Mouse (Mus musculus) layer of hippocampus, adult 8-10 months (tissue): ENCODE data around the gene Mbtd1. TPM values are rescaled to one million over a fixed set of nuclear protein-coding genes. Genes with fewer than 3 reads are reported as not detected.
"Not testable (repeated sequence)": the region's sequence is repeated elsewhere in the genome, so short reads cannot be mapped to it uniquely, and the experiment has no call there.

ENCODE experiments used
- DNase-seq, 2 experiments: peaks; one replicate each; pipeline ENCODE4 v3.0.0; 2022; ENCODE audit warnings: low spot score in 2 of 2
- total RNA-seq, 4 experiments: library from RNA; stranded (reverse); gene quantifications; 2 replicates each; pipeline ENCODE4 v1.2.4; 2022

Mbtd1 gene
- total RNA-seq, result 10 to 100 TPM; 28.4 to 40.9 (median 33.5) TPM

DNA sequence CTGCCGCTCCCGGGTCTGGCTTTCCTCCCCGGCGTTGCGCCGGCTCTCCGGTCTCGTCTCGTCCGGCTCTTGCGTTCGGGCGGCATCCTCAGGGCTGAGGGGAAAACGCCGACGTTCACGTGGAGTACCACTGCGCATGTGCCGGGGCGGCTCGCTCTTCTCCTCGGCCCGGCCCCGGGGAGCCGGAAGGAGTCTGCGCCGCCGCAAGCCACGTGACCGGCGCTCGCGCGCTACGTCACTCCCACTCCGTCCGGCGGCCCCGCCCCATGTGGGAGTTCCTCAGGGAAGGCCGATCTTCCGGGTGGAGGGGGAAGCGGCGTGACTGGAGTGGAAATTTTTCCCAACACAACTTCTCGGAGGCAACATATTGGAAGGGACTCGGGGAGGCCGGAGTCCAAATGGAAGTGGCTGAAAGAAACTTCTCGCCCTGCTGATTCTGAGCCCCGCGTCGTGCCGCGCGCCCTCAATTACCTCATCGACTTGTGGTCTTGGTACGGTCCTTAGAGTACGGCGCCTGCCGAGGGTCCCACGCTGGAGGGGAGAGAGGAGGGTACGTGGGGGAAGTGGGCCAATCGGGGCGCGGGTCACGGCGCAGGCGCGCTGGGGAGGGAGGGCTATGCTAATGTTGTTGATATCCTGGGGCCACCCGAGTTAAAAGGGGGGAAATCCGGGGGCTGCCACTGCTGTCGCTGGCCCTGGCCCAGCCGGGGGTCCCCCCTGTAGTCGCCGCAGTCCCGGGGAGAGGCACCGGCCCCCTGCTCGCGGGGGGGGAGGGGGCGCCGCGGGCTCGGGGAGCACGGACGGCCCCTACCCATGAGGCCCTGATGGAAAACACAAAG is at the start of gene Mbtd1, which contains the start of gene Utp18:
Gene Mbtd1, plus strand, starts transcription at position 281 of the 839 bp plus-strand sequence.
Gene Utp18, minus strand, starts transcription at position 195 of the 839 bp plus-strand sequence.
- peak; percentile 97 to 99 for DNase-seq

- no peak for DNase-seq
Measured at GRCm38 (mm10) chr11:93847342-93847741, 38.3 kb upstream of the Mbtd1 start.

GRCm38 (mm10) chr11:93852546-93852945 is 33.1 kb upstream of the Mbtd1 start:
- no peak for DNase-seq

DNA sequence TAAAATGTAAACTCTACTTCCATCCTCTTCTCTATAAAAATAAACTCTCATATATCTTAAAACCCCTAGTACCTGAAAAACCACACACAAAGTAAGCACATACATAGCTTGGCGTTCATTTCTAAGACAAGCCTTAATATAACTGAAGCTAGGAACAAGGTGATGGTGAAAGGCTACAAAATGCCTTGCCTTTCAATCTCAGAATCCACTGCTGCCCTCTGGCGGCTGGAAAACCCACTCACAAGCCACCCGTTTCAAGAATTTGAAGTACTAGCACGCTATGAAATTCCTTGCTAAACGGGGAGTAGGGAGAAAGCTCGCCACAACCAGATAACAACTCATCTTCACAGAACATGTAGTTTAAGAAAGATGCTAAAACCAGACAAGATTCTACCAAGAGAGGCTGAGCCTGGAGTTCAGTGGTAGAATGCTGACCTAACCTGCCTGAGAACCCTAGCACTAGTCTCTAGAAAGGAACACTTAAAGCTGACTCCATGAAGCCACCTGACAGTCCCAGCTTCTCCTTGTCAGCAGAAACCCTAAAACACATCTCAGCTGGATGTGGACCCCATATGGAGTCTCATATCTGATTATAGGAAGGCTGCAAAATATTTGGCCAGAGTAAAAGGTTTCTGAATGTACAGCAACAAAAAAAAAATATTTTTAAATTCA is 29.2 kb upstream of the Mbtd1 start:
- peak; percentile 72 to 89 for DNase-seq

DNA sequence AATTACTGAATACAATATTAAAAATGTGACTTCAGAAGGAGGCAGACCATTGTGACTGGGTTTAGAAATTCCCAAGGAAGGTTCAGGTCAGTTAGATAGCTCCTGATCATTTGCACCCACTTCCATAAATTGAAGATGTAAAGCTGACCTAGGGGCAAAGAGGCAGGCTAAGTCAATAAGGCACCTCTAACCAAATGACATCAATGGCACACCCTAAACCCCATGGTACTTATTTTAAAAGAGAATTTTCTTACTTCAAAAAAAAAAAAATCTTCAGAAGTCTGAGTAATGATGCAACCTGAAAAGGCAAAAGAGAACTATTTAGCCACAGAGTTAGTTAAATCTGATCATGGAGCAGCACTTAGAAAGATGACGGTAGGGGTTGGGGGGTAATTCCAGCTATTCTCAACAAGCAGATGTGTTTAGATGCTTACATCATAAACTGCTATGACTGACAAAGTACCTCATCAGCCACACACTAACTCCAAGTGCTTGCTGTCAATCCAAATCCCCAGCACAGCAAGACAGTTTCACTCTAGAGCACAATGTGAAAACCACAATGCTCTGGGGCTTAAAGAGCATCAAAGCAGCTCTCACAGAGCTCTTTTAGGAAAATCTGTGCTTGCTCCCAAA is 25.0 kb upstream of the Mbtd1 start:
- DNase-seq, result no peak

DNA sequence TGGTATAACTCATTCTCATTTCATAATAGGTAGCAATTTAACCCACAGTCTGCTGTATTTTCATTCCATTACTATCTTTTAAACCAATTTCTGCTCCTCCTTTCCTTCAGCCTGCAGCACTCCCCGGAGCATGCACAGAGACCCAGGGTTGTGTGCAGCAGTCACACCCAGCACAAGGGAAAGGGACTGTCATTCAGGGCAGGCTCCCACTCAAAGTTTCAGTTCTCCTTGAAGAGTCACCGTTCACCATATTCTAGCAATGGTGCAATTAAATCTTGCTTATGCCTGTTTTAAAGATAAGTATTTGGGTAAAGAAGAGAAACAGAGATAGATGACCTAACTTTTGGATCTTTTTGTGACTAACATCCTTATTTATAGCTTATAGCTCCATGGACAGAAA is 24.5 kb upstream of the Mbtd1 start:
- DNase-seq, result no peak

GRCm38 (mm10) chr11:93862045-93862623 is 23.5 kb upstream of the Mbtd1 start:
- DNase-seq, result no peak

GRCm38 (mm10) chr11:93862638-93863037 is 23.0 kb upstream of the Mbtd1 start:
- no peak for DNase-seq

DNA sequence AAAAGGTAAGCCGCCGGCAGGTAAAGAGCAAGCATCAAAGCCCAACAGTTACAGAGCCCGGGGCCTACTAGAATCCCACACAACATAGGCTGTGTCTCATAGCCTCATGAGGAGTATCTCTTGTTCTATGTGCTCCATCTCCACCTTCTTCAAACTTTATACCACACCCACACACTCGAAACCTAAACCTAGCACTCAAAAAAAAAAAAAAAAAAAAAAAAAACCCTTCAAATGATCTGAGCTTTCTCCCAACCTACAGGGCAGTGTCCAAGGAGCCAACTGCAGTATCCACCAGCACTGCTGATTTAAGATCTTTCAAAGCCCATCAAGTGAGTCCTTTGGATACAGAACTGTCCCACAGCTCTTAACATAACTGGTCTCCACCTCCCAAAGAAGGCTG is 1.6 kb upstream of the Mbtd1 start:
- no peak for DNase-seq

DNA sequence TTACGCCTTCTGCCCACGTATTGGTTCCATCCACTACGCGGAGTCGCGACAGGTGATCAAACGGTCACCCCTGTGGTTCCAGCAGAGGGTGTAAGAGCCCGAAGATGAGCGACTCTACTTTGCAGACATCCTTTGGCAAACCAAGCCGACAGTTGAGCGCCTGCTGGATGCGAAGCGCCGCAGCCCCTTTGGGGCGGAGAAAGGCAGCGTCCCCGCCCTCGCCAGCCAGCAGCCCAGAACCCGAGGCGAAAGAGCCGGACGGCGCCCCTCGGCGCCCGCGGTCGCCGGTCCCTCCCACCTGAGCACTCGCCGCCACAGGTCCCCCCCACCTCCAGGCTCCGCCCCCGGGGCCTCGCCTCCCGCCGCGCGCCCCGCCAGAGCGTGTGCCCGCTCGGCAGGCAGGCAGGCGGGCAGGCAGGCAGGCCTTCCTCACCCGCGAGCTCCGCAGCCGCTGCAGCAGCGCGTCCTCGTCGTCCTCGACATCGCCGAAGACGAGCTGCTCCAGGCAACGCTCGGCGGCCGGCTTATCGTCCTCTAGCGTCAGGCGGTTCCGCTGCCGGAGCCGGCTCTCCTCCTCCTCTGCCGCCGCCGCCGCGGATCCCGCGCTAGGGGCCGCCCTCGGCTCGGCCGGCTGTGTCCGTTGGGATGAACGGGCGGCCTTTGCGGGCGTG is 616 bp upstream of the Mbtd1 start:
- peak; percentile 21 to 34 for DNase-seq

DNA sequence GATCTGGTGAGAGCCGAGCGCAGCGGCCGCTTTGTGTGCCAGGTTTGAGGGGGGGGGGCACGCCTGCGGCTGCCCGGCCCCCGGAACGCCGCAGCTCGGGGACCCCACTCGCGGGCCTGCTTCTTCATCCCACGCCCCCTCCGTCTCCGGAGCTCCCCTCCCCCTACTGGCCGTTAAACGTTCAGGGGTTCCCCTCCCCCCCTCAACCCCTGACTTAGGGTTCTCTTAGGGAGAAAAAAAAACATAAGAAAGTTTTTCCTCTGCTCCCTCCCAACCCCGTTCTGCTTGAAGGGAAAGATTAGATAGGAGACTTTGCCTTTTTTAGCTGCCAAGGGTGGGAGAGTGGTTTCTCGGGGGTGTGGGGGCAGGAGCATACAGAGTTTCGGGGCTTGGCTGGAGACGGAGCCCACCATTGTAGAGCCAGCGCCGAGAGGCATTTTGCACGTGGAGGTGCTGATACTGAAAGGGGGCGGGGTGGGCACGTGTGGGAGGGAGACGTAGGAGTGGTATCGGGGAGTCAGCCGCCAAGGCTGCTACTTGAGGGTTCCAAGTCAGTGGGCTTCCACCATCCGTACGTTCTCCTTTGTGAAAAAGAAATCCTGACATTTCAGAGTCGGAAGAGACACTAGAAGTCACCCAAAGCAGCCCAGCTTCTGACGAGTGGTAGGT is 893 bp downstream of the Mbtd1 start:
- DNase-seq, result peak; percentile 9

GRCm38 (mm10) chr11:93887080-93887447 is 1.4 kb downstream of the Mbtd1 start:
- no peak for DNase-seq

- DNase-seq, result no peak
Measured at GRCm38 (mm10) chr11:93897732-93898131, 12.1 kb downstream of the Mbtd1 start.

DNA sequence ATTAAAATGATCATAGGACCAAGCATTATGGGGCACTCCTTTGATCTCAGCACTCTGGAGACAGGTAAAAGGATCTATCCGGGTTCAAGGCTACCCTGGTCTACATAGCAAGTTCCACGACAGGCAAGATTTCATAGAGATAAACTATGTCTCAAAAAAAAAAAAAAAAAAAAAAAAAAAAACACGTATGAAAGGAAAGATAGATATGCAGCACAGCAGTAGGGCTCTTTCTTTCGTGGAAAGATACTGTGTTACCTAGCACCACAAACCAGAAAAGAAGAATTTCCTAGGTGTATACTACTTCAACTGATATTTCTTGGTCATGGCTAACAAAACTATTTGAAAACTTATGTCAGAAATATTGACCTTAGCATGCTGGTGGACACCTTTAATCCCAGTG is 21.2 kb downstream of the Mbtd1 start:
- no peak for DNase-seq

GRCm38 (mm10) chr11:93907839-93908238 is 22.2 kb downstream of the Mbtd1 start:
- DNase-seq, result no peak

GRCm38 (mm10) chr11:93908829-93909228 is 23.2 kb downstream of the Mbtd1 start:
- no peak for DNase-seq

- DNase-seq, result no peak
Measured at GRCm38 (mm10) chr11:93911603-93912002, 26.0 kb downstream of the Mbtd1 start.

DNA sequence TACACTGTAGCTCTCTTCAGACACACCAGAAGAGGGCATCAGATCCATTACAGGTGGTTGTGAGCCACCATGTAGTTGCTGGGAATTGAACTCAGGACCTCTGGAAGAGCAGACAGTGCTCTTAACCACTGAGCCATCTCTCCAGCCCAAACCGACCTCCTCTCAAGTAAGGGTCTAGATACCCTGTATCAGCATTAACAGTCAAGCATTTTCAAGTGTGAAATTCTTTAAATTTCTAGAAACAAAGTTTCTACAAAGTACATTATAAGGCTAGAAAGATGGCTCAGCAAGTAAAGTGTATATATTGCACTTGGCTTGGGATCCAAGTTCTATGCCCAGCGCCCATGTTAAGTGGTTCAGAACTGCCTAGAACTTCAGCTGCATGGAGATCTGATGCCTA is 29.4 kb downstream of the Mbtd1 start:
- DNase-seq, result not testable (repeated sequence)

DNA sequence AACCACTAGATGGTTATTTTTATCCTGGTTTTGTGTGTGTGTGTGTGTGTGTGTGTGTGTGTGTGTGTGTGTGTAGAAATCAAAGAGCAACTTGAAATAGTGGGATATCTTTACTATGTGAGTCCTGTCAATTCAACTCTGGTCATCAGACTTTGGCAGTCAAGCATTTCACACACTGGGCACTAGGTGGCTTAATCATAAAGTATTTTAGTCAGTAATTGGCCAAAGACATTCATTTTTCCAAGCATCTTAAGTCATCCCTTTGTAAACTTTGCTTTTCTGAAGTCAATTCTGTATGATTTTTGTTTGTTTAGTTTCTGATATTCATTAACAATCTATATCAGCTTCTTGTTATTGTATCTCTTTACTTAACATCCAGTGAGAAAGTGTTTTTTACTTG is 43.5 kb downstream of the Mbtd1 start:
- DNase-seq, result no peak

DNA sequence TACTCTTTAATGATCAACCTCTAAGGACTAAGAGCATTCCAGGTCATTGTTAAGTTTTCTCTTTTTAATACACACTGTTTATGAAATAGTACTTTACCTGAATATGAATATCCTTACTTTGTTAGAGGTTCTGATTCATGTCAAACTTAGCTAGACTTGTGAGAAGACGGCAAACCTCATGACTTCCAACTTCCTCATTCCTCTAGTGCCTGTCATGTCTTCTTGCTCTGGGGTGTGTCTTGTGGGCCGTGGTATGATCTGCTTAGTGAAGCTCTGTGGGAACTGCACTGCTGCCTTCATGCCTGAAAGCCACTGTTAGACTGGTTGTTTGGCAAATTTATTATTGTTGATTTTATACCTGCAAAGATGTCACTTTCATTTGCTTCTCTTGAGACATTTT is 55.3 kb downstream of the Mbtd1 start:
- no peak for DNase-seq

DNA sequence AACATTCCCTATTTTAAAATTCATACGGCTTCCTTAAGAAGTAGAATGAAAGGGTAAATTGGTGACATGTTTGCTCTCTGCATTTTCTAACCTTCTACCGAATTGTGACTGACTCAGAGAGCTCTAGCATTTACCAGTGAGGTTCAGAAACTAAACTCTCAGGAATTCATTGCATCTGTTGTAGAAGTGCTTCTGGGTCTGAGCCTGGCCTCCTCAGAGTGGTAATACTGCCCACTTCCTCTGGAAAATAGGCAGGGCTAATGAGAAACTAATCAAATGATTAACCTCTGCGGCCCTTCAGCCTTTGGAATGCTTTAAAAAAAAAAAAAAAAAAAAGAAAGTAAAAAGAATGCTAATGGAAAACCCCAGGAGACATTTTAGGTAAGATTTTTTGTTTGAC is 59.3 kb downstream of the Mbtd1 start:
- no peak for DNase-seq
